Mouse (Mus musculus) small intestine, adult 2 months (tissue): Measurements from ENCODE around the gene Zpr1.

Source experiments
- CTCF ChIP-seq: fragments of 200-500 bp; IDR thresholded peaks from 2 replicates; pipeline ENCODE4 v1.5.1; 2012; ENCODE audit warnings: low read depth, mild to moderate bottlenecking, control low read depth, inconsistent platforms, low read length, moderate library complexity, mixed read lengths; ENCODE audit not compliant: insufficient replicate concordance, insufficient read length; ENCODE audit errors: extremely low read depth
- POLR2A ChIP-seq: fragments of 200-500 bp; IDR thresholded peaks from 2 replicates; pipeline ENCODE4 v1.6.1; 2012; ENCODE audit warnings: low read depth, mild to moderate bottlenecking, control low read depth, inconsistent platforms, low read length, moderate library complexity

DNA sequence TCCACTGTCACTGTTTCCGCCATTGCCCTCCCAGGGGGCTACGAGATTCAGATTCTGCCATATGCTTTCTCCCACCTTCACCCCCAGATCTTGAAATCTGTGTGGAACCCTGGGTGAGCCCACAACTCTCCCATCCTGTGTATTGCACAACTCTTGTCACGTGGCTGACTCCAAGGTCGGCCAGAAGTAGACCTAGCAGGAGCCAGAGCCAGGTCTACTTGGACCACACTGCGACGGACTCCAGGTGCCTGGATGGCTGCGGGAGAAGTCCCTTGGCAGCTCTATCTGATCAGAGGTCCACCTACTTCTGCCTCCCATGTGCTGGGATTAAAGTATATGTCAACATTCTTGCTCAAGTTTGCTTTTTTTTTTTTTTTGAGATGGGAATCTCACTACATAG lies 11.7 kb upstream of the Zpr1 start:
- TF ChIP-seq CTCF: no peak
- TF ChIP-seq POLR2A: no peak
